ENCODE assay signal across 20 mouse cellular contexts in genomic region chr14:31343241-31343640, GRCm38 (mm10). TPM values are rescaled to one million over a fixed set of nuclear protein-coding genes. Genes with fewer than 3 reads are reported as not detected.
"Had no signal": no experiment of that assay in that cellular context is flagged by ENCODE, and none has a peak within 500 bp of the region (broad histone marks: within the 10 kb centered on the region; RNA-seq: fewer than 3 reads in every experiment).

No protein-coding gene starts in this region.

- H3K4me2 ChIP-seq: liver, embryonic 11.5 days; liver, embryonic 15.5 days; lung, embryonic 14.5 days; midbrain, embryonic 11.5 days; midbrain, embryonic 15.5 days; neural tube, embryonic 12.5 days; stomach, embryonic 15.5 days had no signal

- H3K9me3 ChIP-seq: limb, embryonic 10.5 days; liver, embryonic 15.5 days; megakaryocyte, embryonic 14.5 days; midbrain, embryonic 15.5 days; neural tube, embryonic 12.5 days; stomach, embryonic 15.5 days had no signal

- H3K27me3 ChIP-seq: liver, embryonic 15.5 days; megakaryocyte, embryonic 14.5 days; midbrain, embryonic 15.5 days; neural tube, embryonic 12.5 days; stomach, embryonic 15.5 days had no signal

- H3K27ac ChIP-seq: layer of hippocampus, adult 2 months; left cerebral cortex, adult 2 months; limb, embryonic 10.5 days; liver, embryonic 15.5 days; macrophage; midbrain, embryonic 15.5 days; neural tube, embryonic 12.5 days; stomach, embryonic 15.5 days had no signal

- H3K4me1 ChIP-seq: limb, embryonic 10.5 days; stomach, embryonic 15.5 days had no signal

- H3K9ac ChIP-seq: liver, embryonic 15.5 days; lung, embryonic 14.5 days; midbrain, embryonic 15.5 days; neural tube, embryonic 12.5 days; stomach, embryonic 15.5 days had no signal

- ATAC-seq: midbrain, embryonic 15.5 days had no signal

- H3K4me3 ChIP-seq: layer of hippocampus, adult 2 months; left cerebral cortex, adult 2 months; limb, embryonic 10.5 days; liver, embryonic 15.5 days; megakaryocyte, embryonic 14.5 days; midbrain, embryonic 15.5 days; neural tube, embryonic 12.5 days; stomach, embryonic 15.5 days had no signal

- DNase-seq: kidney, postnatal 10 days; kidney, postnatal 4 days; lung, embryonic 14.5 days; lung, postnatal 10 days; retina, postnatal 1 day; right cerebral cortex, postnatal 4 days; thymus, adult 2 months; thymus, postnatal 25 days had no signal

RNA-seq across cellular contexts. Expression of gene Dnah1, which starts 19.5 kb away (rescaled TPM):
- total RNA-seq: monocyte, adult 5-6 weeks had no signal
- polyA plus RNA-seq: macrophage had no signal
